Comparison of ENCODE assay signal across 22 mouse cellular contexts in the genomic region with DNA sequence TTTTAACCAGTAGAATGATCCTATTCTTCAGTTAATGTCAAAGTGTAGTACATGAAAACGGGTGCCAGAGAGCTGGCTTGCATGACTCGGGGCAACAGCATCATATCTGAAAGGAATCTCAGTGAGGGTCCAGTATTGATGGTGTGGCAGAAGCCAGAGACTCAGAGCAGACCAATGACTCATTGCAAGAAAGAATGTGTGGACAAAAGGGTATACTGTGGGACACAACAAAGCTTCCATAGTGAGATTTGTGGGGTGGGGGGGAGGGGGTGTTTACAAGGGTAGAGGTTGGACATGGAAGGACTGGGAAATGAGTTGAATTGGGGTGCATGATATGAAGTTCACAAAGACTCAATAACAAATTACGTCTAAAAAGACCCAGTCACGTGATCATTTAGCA. TPM values are rescaled to one million over a fixed set of nuclear protein-coding genes. Genes with fewer than 3 reads are reported as not detected.
"Had no signal": no experiment of that assay in that cellular context is flagged by ENCODE, and none has a peak within 500 bp of the region (broad histone marks: within the 10 kb centered on the region; RNA-seq: fewer than 3 reads in every experiment).

No protein-coding gene starts in this region.

- H3K9me3 ChIP-seq: kidney, embryonic 15.5 days; limb, embryonic 15.5 days; midbrain, embryonic 12.5 days; midbrain, embryonic 15.5 days; neural tube, embryonic 12.5 days; neural tube, embryonic 15.5 days; stomach, embryonic 15.5 days had no signal

- H3K27me3 ChIP-seq: kidney, embryonic 15.5 days; limb, embryonic 15.5 days; midbrain, embryonic 12.5 days; midbrain, embryonic 15.5 days; neural tube, embryonic 12.5 days; neural tube, embryonic 15.5 days; stomach, embryonic 15.5 days had no signal

- H3K4me2 ChIP-seq: kidney, embryonic 15.5 days; limb, embryonic 15.5 days; liver, embryonic 11.5 days; lung, embryonic 14.5 days; midbrain, embryonic 12.5 days; midbrain, embryonic 15.5 days; neural tube, embryonic 12.5 days; neural tube, embryonic 15.5 days; stomach, embryonic 15.5 days had no signal

- H3K4me1 ChIP-seq: neural tube, embryonic 12.5 days; stomach, embryonic 15.5 days had no signal

- H3K4me3 ChIP-seq: kidney, embryonic 15.5 days; limb, embryonic 15.5 days; midbrain, embryonic 12.5 days; midbrain, embryonic 15.5 days; neural tube, embryonic 12.5 days; neural tube, embryonic 15.5 days; stomach, embryonic 15.5 days had no signal

- H3K27ac ChIP-seq: kidney, embryonic 15.5 days; limb, embryonic 15.5 days; liver, embryonic 14.5 days; macrophage; midbrain, embryonic 12.5 days; midbrain, embryonic 15.5 days; neural tube, embryonic 12.5 days; neural tube, embryonic 15.5 days; stomach, embryonic 15.5 days had no signal

- DNase-seq: kidney, adult 2 months; kidney, postnatal 10 days; kidney, postnatal 36 days; liver, postnatal 0 days; lung, embryonic 14.5 days; right cerebral cortex, adult 18-20 months; right cerebral cortex, postnatal 14 days; right cerebral cortex, postnatal 4 days; thymus, adult 2 months; thymus, postnatal 25 days had no signal

- H3K9ac ChIP-seq: kidney, embryonic 15.5 days; limb, embryonic 15.5 days; liver, embryonic 14.5 days; liver, postnatal 0 days; lung, embryonic 14.5 days; midbrain, embryonic 12.5 days; midbrain, embryonic 15.5 days; neural tube, embryonic 12.5 days; neural tube, embryonic 15.5 days; stomach, embryonic 15.5 days had no signal

- H3K36me3 ChIP-seq: kidney, embryonic 15.5 days; limb, embryonic 15.5 days; midbrain, embryonic 12.5 days; midbrain, embryonic 15.5 days; neural tube, embryonic 12.5 days; neural tube, embryonic 15.5 days; stomach, embryonic 15.5 days had no signal

- ATAC-seq: intestine, embryonic 16.5 days; liver, postnatal 0 days; lung, postnatal 0 days; midbrain, embryonic 15.5 days had no signal

RNA-seq across cellular contexts. Expression of gene Kcna6, which starts 20.9 kb away (rescaled TPM):
- polyA plus RNA-seq: macrophage had no signal
